In genomic region chr19:55087776-55088175, GRCm38 (mm10) we compare ENCODE assay signal across 22 mouse cellular contexts.
"Had no signal": no experiment of that assay in that cellular context is flagged by ENCODE, and none has a peak within 500 bp of the region (broad histone marks: within the 10 kb centered on the region; RNA-seq: fewer than 3 reads in every experiment).

No protein-coding gene starts in this region.

- H3K9ac ChIP-seq: kidney, embryonic 15.5 days; limb, embryonic 12.5 days; limb, embryonic 15.5 days; liver, embryonic 15.5 days; lung, embryonic 14.5 days; midbrain, embryonic 12.5 days; midbrain, embryonic 15.5 days; neural tube, embryonic 12.5 days; neural tube, embryonic 15.5 days had no signal

- H3K27me3 ChIP-seq: kidney, embryonic 15.5 days; limb, embryonic 12.5 days; limb, embryonic 15.5 days; liver, embryonic 15.5 days; midbrain, embryonic 12.5 days; midbrain, embryonic 15.5 days; neural tube, embryonic 12.5 days; neural tube, embryonic 15.5 days had no signal

- H3K4me2 ChIP-seq: kidney, embryonic 15.5 days; limb, embryonic 12.5 days; limb, embryonic 15.5 days; liver, embryonic 15.5 days; lung, embryonic 14.5 days; midbrain, embryonic 12.5 days; midbrain, embryonic 15.5 days; neural tube, embryonic 12.5 days; neural tube, embryonic 15.5 days had no signal

- DNase-seq: kidney, adult 11 months; kidney, adult 8-10 months; kidney, postnatal 10 days; kidney, postnatal 36 days; left cerebral cortex, postnatal 4 days; lung, embryonic 14.5 days; right cerebral cortex, adult 18-20 months; right cerebral cortex, postnatal 14 days; right cerebral cortex, postnatal 4 days; thymus, adult 2 months; thymus, postnatal 25 days had no signal

- H3K4me3 ChIP-seq: kidney, embryonic 15.5 days; limb, embryonic 12.5 days; limb, embryonic 15.5 days; liver, embryonic 15.5 days; midbrain, embryonic 12.5 days; midbrain, embryonic 15.5 days; neural tube, embryonic 12.5 days; neural tube, embryonic 15.5 days had no signal

- H3K4me1 ChIP-seq: kidney, embryonic 15.5 days; limb, embryonic 12.5 days; limb, embryonic 15.5 days; midbrain, embryonic 12.5 days; midbrain, embryonic 15.5 days; neural tube, embryonic 12.5 days; neural tube, embryonic 15.5 days had no signal

- ATAC-seq: lung, postnatal 0 days; midbrain, embryonic 15.5 days had no signal

- H3K27ac ChIP-seq: kidney, embryonic 15.5 days; limb, embryonic 12.5 days; limb, embryonic 15.5 days; liver, embryonic 15.5 days; macrophage; midbrain, embryonic 12.5 days; midbrain, embryonic 15.5 days; neural tube, embryonic 12.5 days; neural tube, embryonic 15.5 days; stomach, postnatal 0 days had no signal

- H3K9me3 ChIP-seq: kidney, embryonic 15.5 days; limb, embryonic 12.5 days; limb, embryonic 15.5 days; liver, embryonic 15.5 days; midbrain, embryonic 12.5 days; midbrain, embryonic 15.5 days; neural tube, embryonic 12.5 days; neural tube, embryonic 15.5 days had no signal
